Mouse (Mus musculus): Measurements from ENCODE around the gene Mars. TPM values are rescaled to one million over a fixed set of nuclear protein-coding genes. Genes with fewer than 3 reads are reported as not detected.

Mars gene
- total and polyA plus RNA-seq, 3 experiments = 143 to 224 (median 161) TPM

GRCm38 (mm10) chr10:127272371-127272770 lies 39.2 kb downstream of the Mars start:
- Histone ChIP-seq H3K4me1 (ENCODE audit: control insufficient read depth in 1 of 2, insufficient read depth in 2 of 2) (peaks cover 2 to 10% of the 10 kb centered on the region in 2 experiments; a peak in 3 of 4 replicates), H3K4me2 (ENCODE audit: insufficient read depth, low read depth, poor library complexity, severe bottlenecking) (no peak overlapping the region)
- in situ Hi-C loops (cut with MboI; ENCODE audit: low pct_ligation_motif_present, low pct_unique_long_range_greater_than_20kb, low sequenced_read_pairs) = no loop called here

GRCm38 (mm10) chr10:127269884-127270283 lies 41.7 kb downstream of the Mars start:
- Histone ChIP-seq H3K36me3 (replicated peaks in 1 of 2; ENCODE audit: control insufficient read depth in 1 of 2, insufficient read depth in 1 of 2, low read length in 1 of 2) (peaks cover 42 to 71% of the 10 kb centered on the region in 2 experiments), H3K9ac (ENCODE audit: insufficient read depth, low read depth) (no peak overlapping the region)
- dilution Hi-C loops (cut with MboI; ENCODE audit: extremely low pct_ligation_motif_present, extremely low pct_unique_long_range_greater_than_20kb, low sequenced_read_pairs) = no loop called here

More at GRCm38 (mm10) chr10:127272371-127272770, 39.2 kb downstream of the Mars start:
- Histone ChIP-seq H3K27me3 (replicated peaks) (no peaks in the 10 kb centered on the region), H3K36me3 (replicated peaks in 1 of 2; ENCODE audit: control insufficient read depth in 1 of 2, insufficient read depth in 1 of 2, low read length in 1 of 2) (peaks cover 63 to 93% of the 10 kb centered on the region in 2 experiments), H3K9me3 (replicated peaks; ENCODE audit: low read length) (no peaks in the 10 kb centered on the region), H3K27ac (ENCODE audit: insufficient read depth, low read depth) (no peak overlapping the region), H3K4me3 (replicated peaks in 1 of 3; ENCODE audit: low read depth in 2 of 3, low read length in 2 of 3, poor library complexity in 1 of 3) (no peak overlapping the region), H3K9ac (ENCODE audit: insufficient read depth, low read depth) (no peak overlapping the region), H3K79me2 (replicated peaks; ENCODE audit: control insufficient read depth, extremely low read depth, insufficient read depth, poor library complexity, severe bottlenecking) (peaks cover 2% of the 10 kb centered on the region)
- dilution Hi-C loops (cut with MboI; ENCODE audit: extremely low pct_ligation_motif_present, extremely low pct_unique_long_range_greater_than_20kb, low sequenced_read_pairs) = no loop called here
- no peak for DNase-seq (ENCODE audit: extremely low read depth)
- no peak for TF ChIP-seq SMC3 (IDR thresholded peaks at IDR 0.05; ENCODE audit: low read depth, low read length)
- TF ChIP-seq CHD1 (IDR thresholded peaks at IDR 0.05; ENCODE audit: low read depth, low read length) = no peak
- TF ChIP-seq MXI1 (IDR thresholded peaks at IDR 0.05; ENCODE audit: low read depth, low read length) = no peak
- TF ChIP-seq ETS1 (conservative IDR thresholded peaks at IDR 0.05; ENCODE audit: low read depth, low read length) = no peak
- TF ChIP-seq IRF4 (IDR thresholded peaks at IDR 0.05; ENCODE audit: low read depth, low read length) = no peak

DNA sequence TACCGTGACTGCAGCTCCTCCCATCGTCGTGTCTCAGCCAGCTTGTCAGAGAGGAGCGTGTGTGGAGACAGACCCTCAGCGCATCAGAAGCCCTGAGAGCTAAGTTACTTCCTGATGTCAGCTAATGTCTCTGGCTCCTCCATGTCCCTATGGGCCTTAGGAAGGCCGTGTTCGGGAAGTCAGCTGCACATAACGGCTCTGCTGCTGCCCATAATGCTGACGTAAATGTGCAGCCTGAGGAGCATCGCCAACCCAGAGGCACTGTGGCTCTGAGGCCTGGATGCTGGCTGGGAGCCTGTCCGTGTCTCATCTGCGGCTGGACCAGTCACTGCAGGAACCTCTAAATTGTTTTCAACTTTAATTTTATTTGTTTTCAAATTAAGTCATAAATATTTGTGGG lies 42.5 kb downstream of the Mars start:
- Histone ChIP-seq H3K79me2 (replicated peaks; ENCODE audit: control insufficient read depth, extremely low read depth, insufficient read depth, poor library complexity, severe bottlenecking) (peaks cover 12% of the 10 kb centered on the region), H3K4me2 (ENCODE audit: insufficient read depth, low read depth, poor library complexity, severe bottlenecking) (no peak overlapping the region), H3K27ac (ENCODE audit: insufficient read depth, low read depth) (no peak overlapping the region), H3K36me3 (replicated peaks in 1 of 2; ENCODE audit: control insufficient read depth in 1 of 2, insufficient read depth in 1 of 2, low read length in 1 of 2) (peaks cover 38 to 62% of the 10 kb centered on the region in 2 experiments), H3K27me3 (replicated peaks) (peaks cover 7% of the 10 kb centered on the region), H3K4me1 (ENCODE audit: control insufficient read depth in 1 of 2, insufficient read depth in 2 of 2) (peaks cover 5 to 15% of the 10 kb centered on the region in 2 experiments; a peak in 3 of 4 replicates), H3K9ac (ENCODE audit: insufficient read depth, low read depth) (no peak overlapping the region), H3K9me3 (replicated peaks; ENCODE audit: low read length) (no peaks in the 10 kb centered on the region), H3K4me3 (replicated peaks in 1 of 3; ENCODE audit: low read depth in 2 of 3, low read length in 2 of 3, poor library complexity in 1 of 3) (no peak overlapping the region)
- dilution Hi-C loops (cut with MboI; ENCODE audit: extremely low pct_ligation_motif_present, extremely low pct_unique_long_range_greater_than_20kb, low sequenced_read_pairs) (no loop called here), in situ Hi-C loops (cut with MboI; ENCODE audit: low pct_ligation_motif_present, low pct_unique_long_range_greater_than_20kb, low sequenced_read_pairs) (no loop called here)
- TF ChIP-seq ZC3H11A (IDR thresholded peaks at IDR 0.05; ENCODE audit: low read depth, low read length) (no peak), E2F4 (IDR thresholded peaks at IDR 0.05; ENCODE audit: insufficient replicate concordance, low read depth, low read length) (no peak), RCOR1 (conservative IDR thresholded peaks at IDR 0.05; ENCODE audit: low read depth, low read length) (no peak), USF1 (IDR thresholded peaks at IDR 0.05; ENCODE audit: low read depth, low read length) (no peak), USF2 (conservative IDR thresholded peaks at IDR 0.05; ENCODE audit: low read depth, low read length) (no peak), ZNF384 (IDR thresholded peaks at IDR 0.05; ENCODE audit: low read depth, low read length) (no peak), MAFK (IDR thresholded peaks at IDR 0.05; ENCODE audit: insufficient replicate concordance, low read length) (no peak), SIN3A (IDR thresholded peaks at IDR 0.05; ENCODE audit: low read length) (no peak), JUND (conservative IDR thresholded peaks at IDR 0.05; ENCODE audit: low read depth, low read length) (no peak), NRF1 (IDR thresholded peaks at IDR 0.05; ENCODE audit: low read depth, low read length) (no peak), CHD2 (IDR thresholded peaks at IDR 0.05; ENCODE audit: low read length) (no peak)
- no peak for DNase-seq (ENCODE audit: extremely low read depth)

More at GRCm38 (mm10) chr10:127269884-127270283, 41.7 kb downstream of the Mars start:
- Histone ChIP-seq H3K79me2 (replicated peaks; ENCODE audit: control insufficient read depth, extremely low read depth, insufficient read depth, poor library complexity, severe bottlenecking) (peaks cover 12% of the 10 kb centered on the region), H3K9me3 (replicated peaks; ENCODE audit: low read length) (no peaks in the 10 kb centered on the region), H3K27ac (ENCODE audit: insufficient read depth, low read depth) (no peak overlapping the region), H3K4me1 (ENCODE audit: control insufficient read depth in 1 of 2, insufficient read depth in 2 of 2) (peaks cover 5 to 15% of the 10 kb centered on the region in 2 experiments; a peak in 3 of 4 replicates), H3K4me3 (replicated peaks in 1 of 3; ENCODE audit: low read depth in 2 of 3, low read length in 2 of 3, poor library complexity in 1 of 3) (no peak overlapping the region), H3K27me3 (replicated peaks) (peaks cover 2% of the 10 kb centered on the region), H3K4me2 (ENCODE audit: insufficient read depth, low read depth, poor library complexity, severe bottlenecking) (no peak overlapping the region)
- TF ChIP-seq CHD2 (IDR thresholded peaks at IDR 0.05; ENCODE audit: low read length) (no peak), POLR2AphosphoS2 (IDR thresholded peaks at IDR 0.05; ENCODE audit: low read depth, low read length) (no peak), JUN (IDR thresholded peaks at IDR 0.05; ENCODE audit: insufficient read depth, low read depth, low read length) (no peak)
- in situ Hi-C loops (cut with MboI; ENCODE audit: low pct_ligation_motif_present, low pct_unique_long_range_greater_than_20kb, low sequenced_read_pairs) = no loop called here
- DNase-seq (ENCODE audit: extremely low read depth) = no peak

Measured in CH12.LX (cell line).